Mouse (Mus musculus): ENCODE measurements at regions not wholly inside any gene's neighbourhood (a gene's known extent, or its start where the extent isn't known, plus 50 kb on each side); places are given as distances from the start of the nearest gene placed in this dataset.

GRCm38 (mm10) chr1:73528623-73529022 is 512.9 kb upstream of the Tnp1 start:
- Histone ChIP-seq H3K36me3 (no peaks in the 10 kb centered on the region), H3K9ac (replicated peaks) (no peak overlapping the region), H3K4me3 (replicated peaks) (no peak overlapping the region), H3K27ac (replicated peaks) (no peak overlapping the region), H3K9me3 (replicated peaks) (no peaks in the 10 kb centered on the region), H3K4me1 (0 out of 2 replicates have a peak, but pooled peaks cover 5% of the 10 kb centered on the region), H3K27me3 (replicated peaks) (no peaks in the 10 kb centered on the region), H3K4me2 (no peak overlapping the region)
- ATAC-seq (ENCODE audit: low FRiP score) = no peak
- 79% methylated on average over 1 of the region's 1 CpGs for WGBS

DNA sequence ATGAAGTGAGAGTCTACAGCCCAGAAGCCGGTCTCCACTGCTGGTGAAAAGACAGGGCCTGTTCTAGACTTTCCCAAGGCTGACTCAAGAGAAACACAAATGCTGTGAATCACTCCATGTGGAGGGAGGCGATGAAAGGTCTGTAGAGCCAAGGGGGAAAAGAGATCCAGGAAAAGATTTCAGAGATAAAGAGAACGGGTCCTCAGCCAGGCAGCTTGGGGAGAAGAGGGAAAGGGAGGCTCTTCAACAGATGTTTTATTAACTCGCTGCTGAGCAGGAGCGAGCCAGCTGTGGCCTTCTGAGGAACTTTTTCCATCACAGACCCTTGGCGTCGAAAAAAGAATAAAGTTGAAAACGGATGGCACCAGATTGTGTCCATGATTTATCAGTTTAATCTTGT is 500.7 kb upstream of the Tnp1 start:
- no peak overlapping the region for H3K4me3 ChIP-seq (replicated peaks)
- H3K9ac ChIP-seq (replicated peaks) = no peak overlapping the region
- no peak for ATAC-seq (ENCODE audit: low FRiP score)
- no peaks in the 10 kb centered on the region for H3K27me3 ChIP-seq (replicated peaks)
- no peaks in the 10 kb centered on the region for H3K9me3 ChIP-seq (replicated peaks)
- WGBS = 87% methylated on average over 8 of the region's 8 CpGs
- no peak overlapping the region for H3K4me2 ChIP-seq
- no peak overlapping the region for H3K27ac ChIP-seq (replicated peaks)
- H3K4me1 ChIP-seq = no peaks in the 10 kb centered on the region
- no peaks in the 10 kb centered on the region for H3K36me3 ChIP-seq

DNA sequence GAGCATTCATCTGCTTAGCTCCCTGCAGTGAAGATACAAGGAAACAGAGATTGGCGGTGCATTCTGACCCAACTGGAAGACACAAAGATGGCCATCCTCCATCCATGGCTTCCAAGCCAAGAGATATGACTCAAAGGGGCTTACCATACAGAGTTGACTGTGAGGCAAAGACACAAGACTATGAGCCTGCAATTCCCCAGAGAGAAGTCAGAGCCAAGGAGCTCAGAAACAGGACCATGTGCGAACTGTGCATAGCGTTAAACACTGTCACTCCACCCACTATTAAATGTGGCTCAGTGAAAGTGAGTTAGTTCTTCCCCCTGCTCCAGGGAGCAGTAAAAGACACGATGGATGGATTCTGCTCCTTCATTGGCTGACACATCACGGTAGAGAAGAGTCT is 500.1 kb upstream of the Tnp1 start:
- H3K36me3 ChIP-seq = no peaks in the 10 kb centered on the region
- 94% methylated on average over 5 of the region's 5 CpGs for WGBS
- no peaks in the 10 kb centered on the region for H3K9me3 ChIP-seq (replicated peaks)

GRCm38 (mm10) chr1:73513822-73514221 is 498.1 kb upstream of the Tnp1 start:
- H3K9me3 ChIP-seq (replicated peaks) = no peaks in the 10 kb centered on the region
- WGBS = 38% methylated on average over 5 of the region's 5 CpGs

More for the DNA sequence above, 500.1 kb upstream of the Tnp1 start:
- H3K4me3 ChIP-seq (replicated peaks) = no peak overlapping the region
- H3K27ac ChIP-seq (replicated peaks) = no peak overlapping the region
- H3K4me1 ChIP-seq = no peaks in the 10 kb centered on the region
- no peaks in the 10 kb centered on the region for H3K27me3 ChIP-seq (replicated peaks)
- no peak overlapping the region for H3K9ac ChIP-seq (replicated peaks)
- H3K4me2 ChIP-seq = no peak overlapping the region
- ATAC-seq (ENCODE audit: low FRiP score) = no peak

DNA sequence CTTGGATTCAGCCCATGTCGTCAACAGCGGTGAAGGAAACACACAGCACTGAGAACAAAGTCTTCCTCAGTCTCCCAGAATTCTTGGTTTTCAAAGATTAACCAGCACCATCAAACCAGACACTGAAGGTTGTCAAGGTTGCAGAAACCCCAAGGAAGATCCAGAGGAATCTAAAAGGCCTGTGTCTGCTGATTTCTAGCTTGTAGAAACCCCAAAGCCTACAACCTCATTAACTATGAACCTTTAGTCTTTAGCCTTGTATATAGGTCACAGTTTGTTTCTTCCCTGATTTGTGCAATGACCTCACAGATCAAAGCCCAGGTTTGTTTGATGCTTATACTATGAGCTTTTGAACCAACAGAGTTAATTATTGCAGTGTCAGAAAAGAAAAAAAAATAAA is 497.1 kb upstream of the Tnp1 start:
- no peaks in the 10 kb centered on the region for H3K4me1 ChIP-seq
- H3K9me3 ChIP-seq (replicated peaks) = no peaks in the 10 kb centered on the region
- no peak overlapping the region for H3K9ac ChIP-seq (replicated peaks)
- no peak overlapping the region for H3K27ac ChIP-seq (replicated peaks)
- WGBS = 84% methylated on average over 2 of the region's 2 CpGs
- no peak overlapping the region for H3K4me2 ChIP-seq
- no peak for ATAC-seq (ENCODE audit: low FRiP score)
- no peaks in the 10 kb centered on the region for H3K27me3 ChIP-seq (replicated peaks)
- H3K36me3 ChIP-seq = no peaks in the 10 kb centered on the region
- H3K4me3 ChIP-seq (replicated peaks) = no peak overlapping the region

More at GRCm38 (mm10) chr1:73513822-73514221, 498.1 kb upstream of the Tnp1 start:
- Histone ChIP-seq H3K27ac (replicated peaks) (no peak overlapping the region), H3K4me1 (no peaks in the 10 kb centered on the region), H3K36me3 (no peaks in the 10 kb centered on the region), H3K9ac (replicated peaks) (no peak overlapping the region), H3K4me3 (replicated peaks) (no peak overlapping the region), H3K27me3 (replicated peaks) (no peaks in the 10 kb centered on the region), H3K4me2 (no peak overlapping the region)
- no peak for ATAC-seq (ENCODE audit: low FRiP score)

DNA sequence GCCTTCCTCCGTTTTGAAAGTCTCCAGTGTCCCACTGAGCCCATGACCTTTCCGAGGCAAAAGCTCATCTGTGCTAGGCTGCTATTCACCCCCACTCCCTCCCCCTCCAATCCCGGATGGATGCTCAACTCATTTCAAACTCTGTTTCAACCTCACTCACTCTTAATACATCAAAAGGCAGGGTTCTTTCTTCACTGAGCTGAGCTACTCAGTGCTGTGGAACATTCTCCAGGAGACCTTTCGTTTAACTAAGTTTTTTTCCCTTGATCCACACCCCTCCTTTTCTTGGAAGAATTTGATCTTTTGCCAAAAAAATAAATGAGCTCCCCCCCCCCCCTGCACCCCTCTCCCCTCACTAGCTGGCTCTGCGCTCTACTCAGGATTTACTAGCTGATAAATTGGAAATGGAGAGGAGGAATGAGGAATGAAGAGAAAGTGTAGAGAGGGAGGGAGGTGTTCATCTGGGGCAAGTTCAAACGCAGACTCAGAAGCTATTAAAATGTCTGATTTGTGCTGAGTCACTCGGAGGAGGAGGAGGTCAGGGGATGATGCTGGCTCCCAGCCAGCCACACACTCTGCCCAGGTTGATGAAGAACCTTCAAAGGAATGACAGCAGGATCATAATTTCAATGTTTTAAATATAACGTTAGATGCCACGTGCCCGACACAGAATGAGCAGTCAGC is 491.5 kb upstream of the Tnp1 start:
- Histone ChIP-seq H3K4me1 (no peaks in the 10 kb centered on the region), H3K9ac (replicated peaks) (no peak overlapping the region), H3K4me3 (replicated peaks) (no peak overlapping the region), H3K27me3 (replicated peaks) (no peaks in the 10 kb centered on the region), H3K36me3 (no peaks in the 10 kb centered on the region), H3K27ac (replicated peaks) (no peak overlapping the region), H3K9me3 (replicated peaks) (no peaks in the 10 kb centered on the region), H3K4me2 (no peak overlapping the region)
- no peak for ATAC-seq (ENCODE audit: low FRiP score)
- 64% methylated on average over 10 of the region's 10 CpGs for WGBS

DNA sequence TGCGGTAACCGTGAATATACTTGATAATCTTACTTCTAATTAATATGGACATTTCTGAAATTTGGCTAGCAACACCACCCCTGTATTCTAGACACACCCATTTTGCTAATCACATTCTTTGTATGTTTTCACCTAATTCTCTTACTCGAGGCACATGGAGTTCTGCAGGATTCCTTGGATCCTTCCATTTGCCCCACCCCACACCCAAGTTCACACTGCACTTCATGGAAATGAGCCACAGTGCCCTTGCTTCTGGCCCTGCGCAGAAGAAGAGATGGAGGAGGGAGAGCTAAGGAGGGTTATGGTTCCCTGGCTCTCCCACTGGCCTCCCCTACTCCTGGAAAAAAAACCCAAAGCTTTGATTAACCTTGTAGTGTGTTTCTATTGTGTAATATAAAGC is 487.9 kb upstream of the Tnp1 start:
- no peaks in the 10 kb centered on the region for H3K27me3 ChIP-seq (replicated peaks)
- H3K9ac ChIP-seq (replicated peaks) = no peak overlapping the region
- no peaks in the 10 kb centered on the region for H3K36me3 ChIP-seq
- WGBS = 89% methylated on average over 4 of the region's 4 CpGs
- H3K4me3 ChIP-seq (replicated peaks) = no peak overlapping the region
- no peak for ATAC-seq (ENCODE audit: low FRiP score)
- H3K9me3 ChIP-seq (replicated peaks) = no peaks in the 10 kb centered on the region
- no peak overlapping the region for H3K27ac ChIP-seq (replicated peaks)
- no peaks in the 10 kb centered on the region for H3K4me1 ChIP-seq
- H3K4me2 ChIP-seq = no peak overlapping the region

GRCm38 (mm10) chr1:73500671-73501070 is 485.0 kb upstream of the Tnp1 start:
- no peaks in the 10 kb centered on the region for H3K4me1 ChIP-seq
- no peak for ATAC-seq (ENCODE audit: low FRiP score)
- H3K4me3 ChIP-seq (replicated peaks) = no peak overlapping the region
- H3K27me3 ChIP-seq (replicated peaks) = no peaks in the 10 kb centered on the region
- no peak overlapping the region for H3K9ac ChIP-seq (replicated peaks)
- no peak overlapping the region for H3K27ac ChIP-seq (replicated peaks)
- H3K4me2 ChIP-seq = no peak overlapping the region
- no peaks in the 10 kb centered on the region for H3K36me3 ChIP-seq
- 69% methylated on average over 3 of the region's 3 CpGs for WGBS
- H3K9me3 ChIP-seq (replicated peaks) = no peaks in the 10 kb centered on the region

DNA sequence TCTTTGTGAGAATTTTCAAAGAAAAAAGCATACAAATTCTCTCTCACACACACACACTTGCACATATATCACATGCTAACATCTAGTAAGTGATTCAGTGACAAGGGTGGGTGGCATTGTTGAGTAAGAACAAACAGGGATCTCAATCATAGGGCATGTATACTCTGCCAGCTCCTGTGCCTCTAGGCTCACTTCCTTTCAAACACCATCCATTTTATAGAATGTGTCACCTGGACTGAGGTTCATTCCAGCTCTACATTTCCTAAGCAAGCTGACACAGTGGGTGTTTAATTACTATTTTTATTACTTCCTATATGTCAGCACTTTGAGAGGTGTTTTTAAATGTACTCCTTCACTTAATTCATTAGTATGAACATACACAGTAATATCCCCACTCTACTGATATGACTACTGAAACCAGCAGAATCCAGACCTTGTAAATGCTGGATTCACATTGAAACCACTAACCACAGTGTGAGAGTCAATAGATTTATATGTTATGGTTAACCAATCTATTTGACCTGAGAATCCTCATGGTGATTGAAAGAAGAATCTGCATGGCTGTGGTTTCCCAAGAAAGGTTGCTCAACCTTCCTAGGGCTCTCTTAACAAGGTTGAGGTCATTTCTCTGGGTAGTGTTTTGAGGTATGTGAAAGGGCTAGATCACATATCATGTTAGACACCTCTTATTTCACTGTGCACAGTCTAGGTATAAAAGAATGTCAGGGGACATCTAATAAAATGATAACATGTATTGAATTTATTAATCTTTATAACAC is 480.5 kb upstream of the Tnp1 start:
- ATAC-seq (ENCODE audit: low FRiP score) = no peak
- no peak overlapping the region for H3K4me2 ChIP-seq

GRCm38 (mm10) chr1:73481956-73482355 is 466.2 kb upstream of the Tnp1 start:
- H3K27ac ChIP-seq (replicated peaks) = no peak overlapping the region
- ATAC-seq (ENCODE audit: low FRiP score) = no peak
- no peak overlapping the region for H3K4me3 ChIP-seq (replicated peaks)
- WGBS = 67% methylated on average over 2 of the region's 2 CpGs
- H3K27me3 ChIP-seq (replicated peaks) = no peaks in the 10 kb centered on the region
- H3K4me1 ChIP-seq = no peaks in the 10 kb centered on the region
- H3K4me2 ChIP-seq = no peak overlapping the region
- H3K36me3 ChIP-seq = no peaks in the 10 kb centered on the region
- H3K9me3 ChIP-seq (replicated peaks) = no peaks in the 10 kb centered on the region
- H3K9ac ChIP-seq (replicated peaks) = no peak overlapping the region

More for the DNA sequence above, 480.5 kb upstream of the Tnp1 start:
- Histone ChIP-seq H3K4me1 (no peaks in the 10 kb centered on the region), H3K9ac (replicated peaks) (no peak overlapping the region), H3K36me3 (no peaks in the 10 kb centered on the region), H3K9me3 (replicated peaks) (no peaks in the 10 kb centered on the region), H3K27ac (replicated peaks) (no peak overlapping the region), H3K4me3 (replicated peaks) (no peak overlapping the region), H3K27me3 (replicated peaks) (no peaks in the 10 kb centered on the region)

DNA sequence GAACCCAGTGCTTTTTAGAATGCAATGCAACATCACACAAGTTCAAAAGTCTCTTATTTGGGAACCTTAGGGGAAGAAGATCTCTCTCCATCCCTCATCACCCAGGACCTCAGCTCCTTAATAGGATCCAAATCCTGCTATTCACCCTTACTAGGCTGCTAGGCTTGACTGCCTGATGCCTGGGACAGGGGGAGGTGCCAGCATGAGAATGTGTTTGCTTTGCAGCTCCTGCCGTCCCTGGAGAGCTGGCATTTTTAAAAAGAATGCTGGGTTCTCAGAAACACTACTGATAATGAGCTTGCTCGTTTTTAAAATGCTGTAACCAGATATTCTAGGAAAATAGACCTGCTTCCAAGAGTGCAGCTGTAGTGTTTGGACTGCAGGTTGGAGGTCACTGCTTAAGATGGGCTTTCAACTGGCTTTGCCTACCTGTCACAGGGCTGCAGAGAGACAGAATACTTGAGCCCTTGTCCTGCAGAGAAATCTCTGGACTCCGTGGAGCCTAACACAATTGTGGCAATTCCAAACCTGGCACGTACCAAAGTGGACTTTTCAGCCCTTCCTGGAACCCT is 463.7 kb upstream of the Tnp1 start:
- 72% methylated on average over 4 of the region's 4 CpGs for WGBS
- H3K9me3 ChIP-seq (replicated peaks) = no peaks in the 10 kb centered on the region
- H3K27ac ChIP-seq (replicated peaks) = no peak overlapping the region
- H3K27me3 ChIP-seq (replicated peaks) = no peaks in the 10 kb centered on the region
- ATAC-seq (ENCODE audit: low FRiP score) = no peak
- H3K9ac ChIP-seq (replicated peaks) = no peak overlapping the region
- H3K36me3 ChIP-seq = no peaks in the 10 kb centered on the region
- H3K4me2 ChIP-seq = no peak overlapping the region
- no peak overlapping the region for H3K4me3 ChIP-seq (replicated peaks)
- H3K4me1 ChIP-seq = no peaks in the 10 kb centered on the region

- no peaks in the 10 kb centered on the region for H3K36me3 ChIP-seq
- H3K4me1 ChIP-seq = peaks cover 6% of the 10 kb centered on the region; the same call in 1 of the 2 replicates
- H3K27ac ChIP-seq (replicated peaks) = no peak overlapping the region
- no peaks in the 10 kb centered on the region for H3K27me3 ChIP-seq (replicated peaks)
- H3K9me3 ChIP-seq (replicated peaks) = no peaks in the 10 kb centered on the region
- H3K4me3 ChIP-seq (replicated peaks) = no peak overlapping the region
- H3K9ac ChIP-seq (replicated peaks) = no peak overlapping the region
- ATAC-seq (ENCODE audit: low FRiP score) = no peak
- no peak overlapping the region for H3K4me2 ChIP-seq
- WGBS = 46% methylated on average over 3 of the region's 3 CpGs
These were observed 444.9 kb upstream of the Tnp1 start for GRCm38 (mm10) chr1:73460598-73460997.
